Mouse (Mus musculus): ENCODE measurements at regions not wholly inside any gene's neighbourhood (a gene's known extent, or its start where the extent isn't known, plus 50 kb on each side); places are given as distances from the start of the nearest gene placed in this dataset.

DNA sequence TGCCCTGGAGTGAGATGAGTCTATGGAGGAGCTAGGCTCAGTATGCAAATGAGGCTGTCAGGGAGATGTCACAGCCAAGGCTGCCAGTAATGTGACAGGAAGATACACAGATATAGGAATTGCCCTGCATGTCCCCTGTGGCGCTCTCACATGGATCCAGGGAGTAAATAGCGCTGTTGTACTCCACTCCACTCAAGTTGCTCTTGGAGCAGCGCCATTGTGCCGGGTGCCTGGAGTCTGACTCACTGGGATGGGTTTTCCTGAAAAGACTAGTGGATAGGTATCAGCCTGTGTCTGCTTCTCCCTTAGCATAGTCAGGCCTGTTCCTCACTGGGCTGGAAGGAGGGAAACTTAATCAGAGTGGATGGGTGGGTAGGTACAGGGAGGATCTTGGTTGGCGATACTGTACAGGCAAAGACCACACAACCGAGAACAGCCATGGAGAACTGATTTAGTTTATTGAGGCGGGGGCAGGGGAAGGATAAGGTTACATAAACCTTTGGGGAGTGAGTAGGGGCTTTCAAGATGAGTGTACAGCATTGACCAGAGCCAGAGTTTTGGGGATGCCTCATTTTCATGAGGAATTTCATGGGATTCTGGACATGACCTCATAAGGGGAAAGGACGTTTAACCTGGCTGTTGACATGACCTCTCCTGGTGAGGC is 497.5 kb upstream of the Kcnab2 start:
- H3K36me3 ChIP-seq (replicated peaks) = no peaks in the 10 kb centered on the region
- peaks cover 89% of the 10 kb centered on the region for H3K9me3 ChIP-seq (replicated peaks)
- H3K4me3 ChIP-seq (ENCODE audit: low read depth, low read length) = no peak overlapping the region
- no peaks in the 10 kb centered on the region for H3K4me1 ChIP-seq (ENCODE audit: insufficient read depth, low read depth, low read length)
- no peak for DNase-seq (ENCODE audit: low spot score)
- H3K27me3 ChIP-seq (ENCODE audit: insufficient read depth, low read length) = no peaks in the 10 kb centered on the region
- ATAC-seq (ENCODE audit: extremely low read depth, insufficient number of reproducible peaks, low FRiP score, poor library complexity, severe bottlenecking) = no peak
- TF ChIP-seq GATA1 (IDR thresholded peaks at IDR 0.05; ENCODE audit: borderline replicate concordance, low read length) (no peak), TAL1 (conservative IDR thresholded peaks at IDR 0.05; ENCODE audit: low read depth, low read length) (no peak), GATA2 (IDR thresholded peaks at IDR 0.05; ENCODE audit: borderline replicate concordance, low read depth, low read length) (no peak), CTCF (IDR thresholded peaks at IDR 0.05; ENCODE audit: low read depth, low read length) (no peak), POLR2AphosphoS5 (IDR thresholded peaks at IDR 0.05; ENCODE audit: insufficient replicate concordance, low read depth, low read length) (no peak)

DNA sequence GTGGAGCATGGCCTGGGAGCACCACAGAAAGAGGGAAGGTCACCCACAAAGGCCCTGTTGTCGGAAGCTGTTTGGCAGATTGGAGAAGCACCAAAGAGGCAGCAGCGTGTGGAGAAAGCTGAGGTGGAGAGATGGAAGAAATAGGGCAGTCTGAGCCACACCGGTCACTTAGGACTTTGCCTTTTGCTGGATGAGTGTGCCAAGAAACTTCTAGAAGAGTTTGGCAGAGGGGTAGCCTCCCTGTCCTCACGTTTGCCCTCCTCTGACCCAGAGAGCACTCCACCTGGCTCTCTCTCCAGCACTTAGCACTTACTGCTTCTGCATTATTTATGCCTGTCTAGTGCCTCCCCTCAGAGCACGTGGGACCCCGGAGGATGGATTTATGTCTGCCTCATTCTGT is 485.3 kb upstream of the Kcnab2 start:
- H3K4me3 ChIP-seq (ENCODE audit: low read depth, low read length) = no peak overlapping the region
- H3K9me3 ChIP-seq (replicated peaks) = peaks cover 82% of the 10 kb centered on the region
- H3K36me3 ChIP-seq (replicated peaks) = no peaks in the 10 kb centered on the region
- DNase-seq (ENCODE audit: low spot score) = no peak
- no peaks in the 10 kb centered on the region for H3K4me1 ChIP-seq (ENCODE audit: insufficient read depth, low read depth, low read length)
- TF ChIP-seq POLR2AphosphoS5 (IDR thresholded peaks at IDR 0.05; ENCODE audit: insufficient replicate concordance, low read depth, low read length) = no peak
- TF ChIP-seq GATA2 (IDR thresholded peaks at IDR 0.05; ENCODE audit: borderline replicate concordance, low read depth, low read length) = no peak
- TF ChIP-seq TAL1 (conservative IDR thresholded peaks at IDR 0.05; ENCODE audit: low read depth, low read length) = no peak
- TF ChIP-seq CTCF (IDR thresholded peaks at IDR 0.05; ENCODE audit: low read depth, low read length) = no peak
- no peak for TF ChIP-seq GATA1 (IDR thresholded peaks at IDR 0.05; ENCODE audit: borderline replicate concordance, low read length)
- no peak for ATAC-seq (ENCODE audit: extremely low read depth, insufficient number of reproducible peaks, low FRiP score, poor library complexity, severe bottlenecking)
- H3K27me3 ChIP-seq (ENCODE audit: insufficient read depth, low read length) = no peaks in the 10 kb centered on the region

DNA sequence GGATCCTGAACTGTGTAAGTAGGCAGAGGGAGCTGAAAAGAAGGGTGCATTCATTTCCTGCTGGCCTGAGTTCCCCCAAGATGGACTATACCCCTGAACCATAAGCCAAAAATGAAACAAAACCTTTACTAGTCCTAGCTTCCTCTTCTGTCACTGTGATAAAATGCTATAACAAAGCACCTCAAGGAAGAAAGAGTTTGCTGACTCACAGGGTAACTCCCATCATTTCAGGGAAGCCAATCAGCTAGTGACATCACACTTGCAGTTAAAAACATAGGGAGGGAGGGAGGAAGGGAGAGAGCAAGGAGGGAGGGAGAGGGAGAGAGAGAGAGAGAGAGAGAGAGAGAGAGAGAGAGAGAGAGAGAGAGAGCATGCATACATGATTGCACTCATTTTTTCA is 484.5 kb upstream of the Kcnab2 start:
- H3K27me3 ChIP-seq (ENCODE audit: insufficient read depth, low read length) = no peaks in the 10 kb centered on the region
- ATAC-seq (ENCODE audit: extremely low read depth, insufficient number of reproducible peaks, low FRiP score, poor library complexity, severe bottlenecking) (no peak), DNase-seq (ENCODE audit: low spot score) (no peak)
- no peaks in the 10 kb centered on the region for H3K4me1 ChIP-seq (ENCODE audit: insufficient read depth, low read depth, low read length)
- H3K36me3 ChIP-seq (replicated peaks) = no peaks in the 10 kb centered on the region
- no peak overlapping the region for H3K4me3 ChIP-seq (ENCODE audit: low read depth, low read length)
- peaks cover 80% of the 10 kb centered on the region for H3K9me3 ChIP-seq (replicated peaks)
- TF ChIP-seq POLR2AphosphoS5 (IDR thresholded peaks at IDR 0.05; ENCODE audit: insufficient replicate concordance, low read depth, low read length) (no peak), GATA2 (IDR thresholded peaks at IDR 0.05; ENCODE audit: borderline replicate concordance, low read depth, low read length) (no peak), CTCF (IDR thresholded peaks at IDR 0.05; ENCODE audit: low read depth, low read length) (no peak), GATA1 (IDR thresholded peaks at IDR 0.05; ENCODE audit: borderline replicate concordance, low read length) (no peak), TAL1 (conservative IDR thresholded peaks at IDR 0.05; ENCODE audit: low read depth, low read length) (no peak)

DNA sequence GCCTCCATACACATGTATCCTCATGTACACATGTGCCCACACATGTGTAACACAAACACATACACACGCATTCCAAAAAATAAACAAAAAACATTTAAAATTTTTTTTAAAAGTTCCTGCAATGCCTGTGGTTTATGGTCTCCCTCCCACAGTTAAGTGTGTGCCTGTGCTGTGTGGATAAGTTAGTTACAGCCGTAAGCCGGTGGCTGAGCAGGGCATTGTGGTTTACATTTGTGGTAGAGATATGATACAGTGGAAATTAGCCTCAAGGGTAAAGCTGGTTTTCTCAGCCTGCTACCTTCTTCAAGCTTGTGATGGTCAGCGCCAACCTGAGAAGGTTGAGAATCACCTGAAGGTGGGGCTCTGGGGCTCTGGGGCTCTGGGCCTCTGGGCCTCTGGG is 484.0 kb upstream of the Kcnab2 start:
- Histone ChIP-seq H3K9me3 (replicated peaks) (peaks cover 80% of the 10 kb centered on the region), H3K27me3 (ENCODE audit: insufficient read depth, low read length) (no peaks in the 10 kb centered on the region), H3K4me3 (ENCODE audit: low read depth, low read length) (no peak overlapping the region), H3K4me1 (ENCODE audit: insufficient read depth, low read depth, low read length) (no peaks in the 10 kb centered on the region), H3K36me3 (replicated peaks) (no peaks in the 10 kb centered on the region)
- ATAC-seq (ENCODE audit: extremely low read depth, insufficient number of reproducible peaks, low FRiP score, poor library complexity, severe bottlenecking) = no peak
- no peak for TF ChIP-seq CTCF (IDR thresholded peaks at IDR 0.05; ENCODE audit: low read depth, low read length)
- TF ChIP-seq GATA2 (IDR thresholded peaks at IDR 0.05; ENCODE audit: borderline replicate concordance, low read depth, low read length) = no peak
- no peak for TF ChIP-seq GATA1 (IDR thresholded peaks at IDR 0.05; ENCODE audit: borderline replicate concordance, low read length)
- TF ChIP-seq POLR2AphosphoS5 (IDR thresholded peaks at IDR 0.05; ENCODE audit: insufficient replicate concordance, low read depth, low read length) = no peak
- TF ChIP-seq TAL1 (conservative IDR thresholded peaks at IDR 0.05; ENCODE audit: low read depth, low read length) = no peak
- DNase-seq (ENCODE audit: low spot score) = no peak

DNA sequence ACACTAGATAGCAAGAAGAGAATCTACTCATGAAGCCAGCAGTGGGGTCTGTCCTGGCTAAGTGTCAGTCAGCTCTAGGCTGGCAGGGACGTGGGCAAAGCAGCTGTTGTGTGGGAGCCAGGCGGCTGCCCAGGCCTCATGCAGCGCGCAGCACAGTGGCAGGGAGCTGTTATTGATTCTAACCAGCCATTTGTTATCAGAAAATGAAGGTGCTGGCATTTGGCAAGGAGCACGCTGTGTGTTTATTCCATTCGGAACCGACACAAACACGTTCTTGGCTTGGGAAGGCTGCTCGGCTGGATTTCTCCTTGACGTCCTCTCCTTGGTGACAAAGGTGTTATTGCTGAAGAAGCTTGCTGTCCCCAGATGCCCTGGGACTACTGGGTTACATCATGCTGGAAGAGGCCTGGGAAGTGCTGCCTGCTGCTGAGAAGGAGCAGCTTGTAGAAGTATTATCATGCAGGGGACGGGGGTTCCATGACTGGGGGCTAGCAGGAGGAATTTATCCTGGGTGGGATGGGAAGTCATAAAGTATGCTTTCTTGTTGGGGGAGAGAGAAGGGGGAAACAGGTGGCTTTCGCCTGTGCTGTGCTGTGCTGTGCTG is 482.1 kb upstream of the Kcnab2 start:
- no peak for ATAC-seq (ENCODE audit: extremely low read depth, insufficient number of reproducible peaks, low FRiP score, poor library complexity, severe bottlenecking)

DNA sequence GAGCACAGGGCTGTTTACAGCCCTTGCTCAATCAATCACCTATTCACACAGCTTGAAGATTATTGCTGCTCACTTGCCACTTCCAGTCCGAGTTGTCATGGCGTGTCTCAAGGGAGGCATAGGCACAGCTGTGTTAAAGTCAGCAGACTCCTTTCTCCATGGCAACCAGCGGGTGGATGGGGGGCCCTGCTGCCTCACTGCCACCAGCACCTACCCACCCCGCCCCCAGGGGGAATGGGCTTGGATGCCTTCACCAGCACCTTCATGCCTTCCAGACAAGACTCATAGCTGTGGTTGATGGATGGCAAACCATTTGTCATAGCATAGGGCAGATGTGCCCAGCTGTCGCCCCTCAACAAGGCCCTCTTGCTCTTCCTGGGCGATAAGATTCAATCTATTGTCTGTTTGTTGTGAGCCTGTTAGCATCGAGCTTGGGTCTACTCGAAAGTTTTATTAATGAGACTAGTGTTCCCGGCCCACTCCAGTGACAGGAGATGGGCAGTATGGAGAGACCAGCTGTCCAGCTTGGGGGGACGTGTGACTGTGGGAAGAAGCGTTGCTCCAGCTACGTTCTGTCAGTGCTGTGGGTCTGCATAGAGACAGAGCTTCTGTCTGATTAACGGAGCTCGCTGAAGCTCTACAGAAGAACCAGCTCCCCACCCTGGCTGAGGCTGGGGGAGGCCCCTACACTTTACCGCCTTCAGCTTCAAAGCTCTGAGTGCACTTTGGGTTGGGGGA is 475.7 kb upstream of the Kcnab2 start:
- Histone ChIP-seq H3K4me1 (ENCODE audit: insufficient read depth, low read depth, low read length) (no peaks in the 10 kb centered on the region), H3K9me3 (replicated peaks) (peaks cover 84% of the 10 kb centered on the region), H3K27me3 (ENCODE audit: insufficient read depth, low read length) (no peaks in the 10 kb centered on the region), H3K4me3 (ENCODE audit: low read depth, low read length) (no peak overlapping the region), H3K36me3 (replicated peaks) (no peaks in the 10 kb centered on the region)
- DNase-seq (ENCODE audit: low spot score) = no peak
- no peak for TF ChIP-seq GATA1 (IDR thresholded peaks at IDR 0.05; ENCODE audit: borderline replicate concordance, low read length)
- TF ChIP-seq CTCF (IDR thresholded peaks at IDR 0.05; ENCODE audit: low read depth, low read length) = no peak
- TF ChIP-seq POLR2AphosphoS5 (IDR thresholded peaks at IDR 0.05; ENCODE audit: insufficient replicate concordance, low read depth, low read length) = no peak
- TF ChIP-seq TAL1 (conservative IDR thresholded peaks at IDR 0.05; ENCODE audit: low read depth, low read length) = no peak
- TF ChIP-seq GATA2 (IDR thresholded peaks at IDR 0.05; ENCODE audit: borderline replicate concordance, low read depth, low read length) = no peak
- ATAC-seq (ENCODE audit: extremely low read depth, insufficient number of reproducible peaks, low FRiP score, poor library complexity, severe bottlenecking) = no peak

More for the DNA sequence above, 482.1 kb upstream of the Kcnab2 start:
- Histone ChIP-seq H3K9me3 (replicated peaks) (peaks cover 81% of the 10 kb centered on the region), H3K36me3 (replicated peaks) (no peaks in the 10 kb centered on the region), H3K27me3 (ENCODE audit: insufficient read depth, low read length) (no peaks in the 10 kb centered on the region), H3K4me3 (ENCODE audit: low read depth, low read length) (no peak overlapping the region), H3K4me1 (ENCODE audit: insufficient read depth, low read depth, low read length) (no peaks in the 10 kb centered on the region)
- TF ChIP-seq POLR2AphosphoS5 (IDR thresholded peaks at IDR 0.05; ENCODE audit: insufficient replicate concordance, low read depth, low read length) = no peak
- TF ChIP-seq CTCF (IDR thresholded peaks at IDR 0.05; ENCODE audit: low read depth, low read length) = no peak
- no peak for TF ChIP-seq GATA2 (IDR thresholded peaks at IDR 0.05; ENCODE audit: borderline replicate concordance, low read depth, low read length)
- TF ChIP-seq GATA1 (IDR thresholded peaks at IDR 0.05; ENCODE audit: borderline replicate concordance, low read length) = no peak
- no peak for TF ChIP-seq TAL1 (conservative IDR thresholded peaks at IDR 0.05; ENCODE audit: low read depth, low read length)
- no peak for DNase-seq (ENCODE audit: low spot score)

Data from G1E (cell line).